Mouse (Mus musculus): ENCODE data around the gene Fam111a.

GRCm38 (mm10) chr19:12564197-12564596 is 18.7 kb downstream of the Fam111a start:
- TF ChIP-seq CTCF (IDR thresholded peaks at IDR 0.05; ENCODE audit: insufficient read depth, low read depth, low read length): no peak
- no peak for TF ChIP-seq POLR2A (IDR thresholded peaks at IDR 0.05; ENCODE audit: insufficient read depth, low read depth, low read length)

All from olfactory bulb, adult 2 months (tissue).